Mouse (Mus musculus): ENCODE data around the gene Actr2.

GRCm38 (mm10) chr11:20085635-20086034, 27.1 kb downstream of the Actr2 start:
- TF ChIP-seq CTCF (IDR thresholded peaks at IDR 0.05; ENCODE audit: borderline replicate concordance, insufficient read depth, low read length) (no peak), POLR2A (IDR thresholded peaks at IDR 0.05; ENCODE audit: low read depth, low read length) (no peak)
